Mouse (Mus musculus) erythroblast, embryonic 14.5 days (primary cell): Measurements from ENCODE around the gene Cym. TPM values are rescaled to one million over a fixed set of nuclear protein-coding genes. Genes with fewer than 3 reads are reported as not detected.

Source experiments
- H3K27me3 ChIP-seq: 2 replicates; pipeline ENCODE4 v1.6.1; 2012; ENCODE audit warnings: inconsistent platforms; ENCODE audit not compliant: control insufficient read depth
- H3K36me3 ChIP-seq: 2 replicates; pipeline ENCODE4 v1.6.1; 2012; ENCODE audit warnings: mild to moderate bottlenecking, inconsistent platforms; ENCODE audit not compliant: control insufficient read depth
- H3K4me1 ChIP-seq: 2 replicates; pipeline ENCODE4 v1.6.1; 2012; ENCODE audit warnings: inconsistent platforms; ENCODE audit not compliant: control insufficient read depth
- H3K4me3 ChIP-seq: replicated peaks from 2 replicates; pipeline ENCODE3; 2012; ENCODE audit warnings: moderate library complexity, mild to moderate bottlenecking, inconsistent platforms
- H3K9me3 ChIP-seq: 2 replicates; pipeline ENCODE4 v1.6.1; 2012; ENCODE audit warnings: low read length, inconsistent platforms, mixed read lengths; ENCODE audit not compliant: control insufficient read depth
- GATA1 ChIP-seq: IDR thresholded peaks from 2 replicates; pipeline ENCODE4 v1.6.1; 2012; ENCODE audit warnings: low read length, inconsistent platforms, mixed read lengths
- TAL1 ChIP-seq: IDR thresholded peaks from 3 replicates; pipeline ENCODE4 v1.6.1; 2012; ENCODE audit warnings: low read length, inconsistent platforms, mixed read lengths
- polyA plus RNA-seq: library from polyadenylated mRNA; stranded (reverse); fragments of >175 nt; gene quantifications from 2 replicates; pipeline ENCODE4 v1.2.3, GENCODE M21; 2012

Cym gene
- polyA plus RNA-seq, 1 experiment, result not detected

GRCm38 (mm10) chr3:107182756-107183155 is 38.8 kb downstream of the Cym start, which contains the start of gene Kcna10:
Kcna10 (plus strand) TSS chr3:107183056.
- H3K9me3 ChIP-seq, result no peaks in the 10 kb centered on the region
- no peaks in the 10 kb centered on the region for H3K4me1 ChIP-seq
- no peak within 1 kb of the TSS for H3K4me3 ChIP-seq
- TF ChIP-seq GATA1 (no peak), TAL1 (no peak)
- no peaks in the 10 kb centered on the region for H3K36me3 ChIP-seq
- H3K27me3 ChIP-seq, result no peaks in the 10 kb centered on the region

GRCm38 (mm10) chr3:107180860-107181259 is 40.7 kb downstream of the Cym start:
- no peaks in the 10 kb centered on the region for H3K27me3 ChIP-seq

GRCm38 (mm10) chr3:107176501-107176900 is 45.0 kb downstream of the Cym start:
- TF ChIP-seq GATA1, result no peak
- no peak for TF ChIP-seq TAL1
- Histone ChIP-seq H3K27me3 (no peaks in the 10 kb centered on the region), H3K36me3 (no peaks in the 10 kb centered on the region), H3K4me3 (no peak overlapping the region), H3K9me3 (no peaks in the 10 kb centered on the region), H3K4me1 (no peaks in the 10 kb centered on the region)

More at GRCm38 (mm10) chr3:107180860-107181259, 40.7 kb downstream of the Cym start:
- TF ChIP-seq GATA1 (no peak), TAL1 (no peak)
- Histone ChIP-seq H3K4me3 (no peak overlapping the region), H3K4me1 (no peaks in the 10 kb centered on the region), H3K9me3 (no peaks in the 10 kb centered on the region), H3K36me3 (no peaks in the 10 kb centered on the region)

- TF ChIP-seq TAL1, result no peak
- TF ChIP-seq GATA1, result no peak
- Histone ChIP-seq H3K4me3 (no peak overlapping the region), H3K36me3 (no peaks in the 10 kb centered on the region)
These were observed 46.0 kb downstream of the Cym start for GRCm38 (mm10) chr3:107175486-107175885.

GRCm38 (mm10) chr3:107172556-107172955 is 49.0 kb downstream of the Cym start:
- Histone ChIP-seq H3K4me1 (no peaks in the 10 kb centered on the region), H3K27me3 (no peaks in the 10 kb centered on the region), H3K4me3 (no peak overlapping the region), H3K9me3 (no peaks in the 10 kb centered on the region), H3K36me3 (no peaks in the 10 kb centered on the region)
- no peak for TF ChIP-seq GATA1
- TF ChIP-seq TAL1, result no peak

More at GRCm38 (mm10) chr3:107175486-107175885, 46.0 kb downstream of the Cym start:
- H3K27me3 ChIP-seq, result no peaks in the 10 kb centered on the region
- H3K9me3 ChIP-seq, result no peaks in the 10 kb centered on the region
- H3K4me1 ChIP-seq, result no peaks in the 10 kb centered on the region

GRCm38 (mm10) chr3:107171964-107172363 is 49.6 kb downstream of the Cym start:
- no peaks in the 10 kb centered on the region for H3K27me3 ChIP-seq
- H3K4me3 ChIP-seq, result no peak overlapping the region
- no peaks in the 10 kb centered on the region for H3K36me3 ChIP-seq
- no peaks in the 10 kb centered on the region for H3K4me1 ChIP-seq
- H3K9me3 ChIP-seq, result no peaks in the 10 kb centered on the region
- no peak for TF ChIP-seq TAL1
- no peak for TF ChIP-seq GATA1

GRCm38 (mm10) chr3:107169552-107169951 is 52.0 kb downstream of the Cym start:
- no peak overlapping the region for H3K4me3 ChIP-seq
- no peaks in the 10 kb centered on the region for H3K27me3 ChIP-seq
- H3K4me1 ChIP-seq, result no peaks in the 10 kb centered on the region
- TF ChIP-seq TAL1, result no peak
- no peak for TF ChIP-seq GATA1
- no peaks in the 10 kb centered on the region for H3K36me3 ChIP-seq
- no peaks in the 10 kb centered on the region for H3K9me3 ChIP-seq

- TF ChIP-seq GATA1, result no peak
- no peak for TF ChIP-seq TAL1
- Histone ChIP-seq H3K27me3 (peaks cover 6% of the 10 kb centered on the region; the same call in 1 of the 2 replicates), H3K4me1 (no peaks in the 10 kb centered on the region), H3K36me3 (no peaks in the 10 kb centered on the region), H3K9me3 (no peaks in the 10 kb centered on the region), H3K4me3 (no peak overlapping the region)
These were observed 58.8 kb downstream of the Cym start for GRCm38 (mm10) chr3:107162741-107163140.

Other genes starting within 250 kb of the Cym start
- not detected in 2 replicates for gene Kcna3, start 185.6 kb downstream of the Cym start, polyA plus RNA-seq
- gene Kcna2, start 120.6 kb downstream of the Cym start, polyA plus RNA-seq, result under 0.01 TPM in 1 of 2 replicates, not detected in the other
- gene Kcna10, start 38.7 kb downstream of the Cym start, polyA plus RNA-seq, result not detected in 2 replicates
- not detected in 2 replicates for gene A630076J17Rik, start 8.9 kb upstream of the Cym start, polyA plus RNA-seq
- gene Prok1, start 18.0 kb upstream of the Cym start, polyA plus RNA-seq, result not detected in 2 replicates
- 2.6 and 3.5 TPM in 2 replicates for gene Lamtor5, start 57.1 kb upstream of the Cym start, polyA plus RNA-seq
- gene Slc16a4, start 69.5 kb upstream of the Cym start, polyA plus RNA-seq, result not detected in 2 replicates
- 1.1 and 1.6 TPM in 2 replicates for gene Rbm15, start 111.9 kb upstream of the Cym start, polyA plus RNA-seq
- gene Kcnc4, start 237.8 kb upstream of the Cym start, polyA plus RNA-seq, result not detected in 2 replicates